Mouse (Mus musculus): ENCODE data around the gene Ptp4a2. TPM values are rescaled to one million over a fixed set of nuclear protein-coding genes. Genes with fewer than 3 reads are reported as not detected.

The Ptp4a2 gene
- polyA plus RNA-seq, 1 experiment from 2014 or later, result 214 TPM

DNA sequence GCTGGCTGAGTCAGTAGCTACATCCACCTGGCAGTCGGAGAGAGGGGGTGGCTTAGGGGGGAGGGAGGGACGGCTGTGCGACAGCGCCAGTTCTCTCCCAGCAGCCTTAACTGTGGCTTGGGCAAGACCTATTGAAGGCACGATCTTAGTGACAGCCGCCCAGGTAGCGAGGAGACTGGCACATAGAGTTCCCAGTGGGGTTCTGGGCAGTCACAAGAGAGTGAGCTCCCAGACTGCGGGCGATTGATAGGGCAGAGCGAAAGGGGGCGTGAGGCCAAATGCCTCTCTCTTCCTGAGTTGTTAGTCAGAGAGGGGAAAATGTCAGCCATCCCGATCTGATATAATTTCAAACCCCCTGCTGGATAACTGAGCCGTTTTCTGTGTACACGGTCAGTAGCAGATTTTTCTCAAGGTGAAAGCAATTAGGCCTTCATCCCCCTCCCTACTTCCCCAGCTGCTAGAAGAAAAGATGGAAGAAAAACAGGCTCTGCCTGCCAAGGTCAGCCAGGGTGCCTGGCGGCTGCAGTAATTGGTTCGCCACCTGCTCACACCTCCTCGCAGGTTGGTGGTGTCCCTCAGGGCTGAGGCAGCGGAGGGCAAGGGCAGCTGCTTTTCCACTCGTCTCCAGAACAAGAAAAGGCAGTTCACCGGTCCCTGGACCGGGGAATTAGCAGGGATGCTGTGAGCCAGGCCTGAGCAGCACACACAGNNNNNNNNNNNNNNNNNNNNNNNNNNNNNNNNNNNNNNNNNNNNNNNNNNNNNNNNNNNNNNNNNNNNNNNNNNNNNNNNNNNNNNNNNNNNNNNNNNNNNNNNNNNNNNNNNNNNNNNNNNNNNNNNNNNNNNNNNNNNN, 39.1 kb upstream of the Ptp4a2 start:
- no peaks in the 10 kb centered on the region for H3K9me3 ChIP-seq (replicated peaks; ENCODE audit: control insufficient read depth, low read length)
- peak; percentile 58 for DNase-seq (ENCODE audit: low spot score)
- H3K4me3 ChIP-seq (ENCODE audit: low read depth, low read length), result no peak overlapping the region
- peaks cover 15% of the 10 kb centered on the region for H3K4me1 ChIP-seq (ENCODE audit: control insufficient read depth, insufficient read depth, low read length)
- no peaks in the 10 kb centered on the region for H3K27me3 ChIP-seq (replicated peaks; ENCODE audit: control insufficient read depth, insufficient read depth, low read length)
- 4% methylated on average over 21 of the region's 21 CpGs for WGBS
- no peaks in the 10 kb centered on the region for H3K36me3 ChIP-seq (ENCODE audit: control insufficient read depth, insufficient read depth, low read length)
- peak overlapping the region; percentile 21; the same call in 1 of the 2 replicates for H3K9ac ChIP-seq (ENCODE audit: low read length)
- peak overlapping the region; percentile 35 for H3K4me2 ChIP-seq (ENCODE audit: low read length)
- peak; percentile 65 for ATAC-seq
- peak overlapping the region; percentile 17; the same call in 1 of the 2 replicates for H3K27ac ChIP-seq (ENCODE audit: low read depth, low read length)

DNA sequence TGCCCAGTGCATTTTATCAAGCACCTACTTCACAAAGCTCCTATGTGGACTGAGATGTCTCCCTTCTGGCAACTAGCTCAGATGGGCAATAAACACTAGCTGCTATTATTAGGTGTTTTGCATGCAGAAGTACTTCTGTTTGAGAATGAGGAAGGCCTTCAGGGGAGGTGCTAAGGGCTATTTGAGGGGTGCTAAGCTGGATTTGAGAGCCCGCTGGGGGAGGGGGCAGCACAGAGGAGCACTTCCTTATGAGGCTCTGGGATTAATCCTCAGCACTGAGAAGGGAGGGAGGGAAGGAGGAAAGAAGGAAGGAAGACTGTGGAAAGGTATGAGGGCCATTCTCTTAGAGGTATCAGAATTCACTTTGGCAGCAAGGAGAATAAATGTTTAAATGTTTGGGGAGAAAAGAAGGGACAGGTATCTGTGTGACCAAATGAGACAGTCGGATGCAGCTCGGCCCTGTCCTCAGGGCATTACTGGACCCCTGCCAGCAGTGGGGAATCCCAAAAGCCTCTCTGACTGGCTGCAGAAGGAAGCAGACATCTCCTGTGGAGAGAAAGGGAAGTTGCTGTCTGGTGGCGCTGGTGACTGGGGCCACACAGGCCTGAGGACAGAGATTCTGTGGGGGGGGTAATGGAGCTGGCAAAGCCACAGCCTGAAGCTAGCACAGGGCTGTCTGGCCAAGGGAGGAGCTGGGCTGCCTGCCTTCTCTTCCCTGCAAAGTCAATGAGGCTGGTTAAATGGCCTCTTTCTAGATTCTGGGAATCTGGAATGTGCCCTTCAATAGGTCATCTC, 28.9 kb upstream of the Ptp4a2 start:
- Histone ChIP-seq H3K4me1 (ENCODE audit: control insufficient read depth, insufficient read depth, low read length) (0 out of 2 replicates have a peak, but pooled peaks cover 8% of the 10 kb centered on the region), H3K27ac (ENCODE audit: low read depth, low read length) (no peak overlapping the region; the same call in 1 of the 2 replicates), H3K9ac (ENCODE audit: low read length) (no peak overlapping the region; the same call in 1 of the 2 replicates), H3K4me3 (ENCODE audit: low read depth, low read length) (no peak overlapping the region), H3K4me2 (ENCODE audit: low read length) (no peak overlapping the region), H3K36me3 (ENCODE audit: control insufficient read depth, insufficient read depth, low read length) (no peaks in the 10 kb centered on the region), H3K27me3 (replicated peaks; ENCODE audit: control insufficient read depth, insufficient read depth, low read length) (no peaks in the 10 kb centered on the region), H3K9me3 (replicated peaks; ENCODE audit: control insufficient read depth, low read length) (no peaks in the 10 kb centered on the region)
- peak; percentile 40 for DNase-seq (ENCODE audit: low spot score)
- no peak for ATAC-seq
- 13% methylated on average over 4 of the region's 4 CpGs for WGBS

- no peak overlapping the region for H3K4me3 ChIP-seq (ENCODE audit: low read depth, low read length)
- ATAC-seq (peak; percentile 67; the same call in 1 of the 2 replicates), DNase-seq (ENCODE audit: low spot score) (peak; percentile 65)
- no peak overlapping the region for H3K4me2 ChIP-seq (ENCODE audit: low read length)
- H3K9ac ChIP-seq (ENCODE audit: low read length), result no peak overlapping the region
- H3K27ac ChIP-seq (ENCODE audit: low read depth, low read length), result no peak overlapping the region
- no peaks in the 10 kb centered on the region for H3K27me3 ChIP-seq (replicated peaks; ENCODE audit: control insufficient read depth, insufficient read depth, low read length)
- H3K36me3 ChIP-seq (ENCODE audit: control insufficient read depth, insufficient read depth, low read length), result no peaks in the 10 kb centered on the region
- H3K4me1 ChIP-seq (ENCODE audit: control insufficient read depth, insufficient read depth, low read length), result 0 out of 2 replicates have a peak, but pooled peaks cover 8% of the 10 kb centered on the region
- no peaks in the 10 kb centered on the region for H3K9me3 ChIP-seq (replicated peaks; ENCODE audit: control insufficient read depth, low read length)
- 39% methylated on average over 3 of the region's 3 CpGs for WGBS
These were observed 28.1 kb upstream of the Ptp4a2 start for GRCm38 (mm10) chr4:129782857-129783331.

DNA sequence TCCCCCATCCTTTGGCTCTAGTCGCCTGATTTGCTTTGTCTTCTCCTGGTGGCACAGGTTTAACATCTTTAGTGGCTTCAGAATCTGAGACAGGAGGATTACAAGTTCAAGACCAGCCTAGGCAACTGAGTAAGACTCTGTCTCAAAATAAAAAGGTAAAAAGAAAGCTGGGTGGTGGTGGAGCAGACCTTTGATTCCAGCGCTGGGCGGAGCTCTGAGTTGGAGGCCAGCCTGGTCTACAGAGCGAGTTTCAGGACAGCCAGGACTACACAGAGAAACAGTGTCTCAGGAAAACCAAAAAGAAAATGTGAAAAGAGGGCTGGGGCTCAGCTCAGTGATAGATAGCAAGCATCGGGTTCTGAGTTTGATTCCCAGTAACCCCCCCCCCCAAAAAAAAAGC, 27.5 kb upstream of the Ptp4a2 start:
- Histone ChIP-seq H3K27ac (ENCODE audit: low read depth, low read length) (no peak overlapping the region), H3K36me3 (ENCODE audit: control insufficient read depth, insufficient read depth, low read length) (no peaks in the 10 kb centered on the region), H3K9ac (ENCODE audit: low read length) (no peak overlapping the region), H3K27me3 (replicated peaks; ENCODE audit: control insufficient read depth, insufficient read depth, low read length) (no peaks in the 10 kb centered on the region), H3K4me2 (ENCODE audit: low read length) (no peak overlapping the region), H3K4me1 (ENCODE audit: control insufficient read depth, insufficient read depth, low read length) (0 out of 2 replicates have a peak, but pooled peaks cover 8% of the 10 kb centered on the region), H3K4me3 (ENCODE audit: low read depth, low read length) (no peak overlapping the region), H3K9me3 (replicated peaks; ENCODE audit: control insufficient read depth, low read length) (no peaks in the 10 kb centered on the region)
- DNase-seq (ENCODE audit: low spot score) (no peak), ATAC-seq (no peak)
- 79% methylated on average over 5 of the region's 5 CpGs for WGBS

GRCm38 (mm10) chr4:129785178-129785577, 25.8 kb upstream of the Ptp4a2 start:
- Histone ChIP-seq H3K4me3 (ENCODE audit: low read depth, low read length) (no peak overlapping the region), H3K4me2 (ENCODE audit: low read length) (no peak overlapping the region), H3K9ac (ENCODE audit: low read length) (no peak overlapping the region), H3K36me3 (ENCODE audit: control insufficient read depth, insufficient read depth, low read length) (no peaks in the 10 kb centered on the region), H3K27me3 (replicated peaks; ENCODE audit: control insufficient read depth, insufficient read depth, low read length) (no peaks in the 10 kb centered on the region), H3K9me3 (replicated peaks; ENCODE audit: control insufficient read depth, low read length) (no peaks in the 10 kb centered on the region), H3K27ac (ENCODE audit: low read depth, low read length) (no peak overlapping the region), H3K4me1 (ENCODE audit: control insufficient read depth, insufficient read depth, low read length) (0 out of 2 replicates have a peak, but pooled peaks cover 8% of the 10 kb centered on the region)
- 2% methylated on average over 4 of the region's 4 CpGs for WGBS
- DNase-seq (ENCODE audit: low spot score) (peak; percentile 95), ATAC-seq (no peak)

DNA sequence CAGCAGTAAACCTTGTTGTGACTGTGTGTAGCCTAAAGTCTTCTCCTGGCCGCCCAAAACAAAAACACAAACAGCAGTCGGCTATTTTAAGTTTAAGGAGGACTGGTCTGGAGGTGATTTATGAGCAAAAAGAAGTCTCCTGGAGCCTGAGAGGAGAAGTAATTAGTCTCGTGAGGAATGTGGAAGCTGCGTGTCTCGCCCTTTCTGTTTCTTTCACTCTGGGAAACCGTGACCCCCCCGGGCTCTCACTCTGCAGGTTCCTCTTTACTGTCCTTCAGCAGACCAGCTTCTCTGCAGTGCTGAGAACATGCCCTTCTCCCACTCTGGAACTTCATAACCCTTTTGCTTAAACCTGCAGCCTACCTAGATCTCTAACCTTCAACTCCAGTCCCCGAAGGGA, 22.3 kb upstream of the Ptp4a2 start:
- DNase-seq (ENCODE audit: low spot score) (no peak), ATAC-seq (no peak)
- no peak overlapping the region for H3K27ac ChIP-seq (ENCODE audit: low read depth, low read length)
- H3K9ac ChIP-seq (ENCODE audit: low read length), result no peak overlapping the region
- 78% methylated on average over 8 of the region's 8 CpGs for WGBS
- H3K9me3 ChIP-seq (replicated peaks; ENCODE audit: control insufficient read depth, low read length), result no peaks in the 10 kb centered on the region
- peaks cover 7% of the 10 kb centered on the region; the same call in 1 of the 2 replicates for H3K4me1 ChIP-seq (ENCODE audit: control insufficient read depth, insufficient read depth, low read length)
- H3K4me3 ChIP-seq (ENCODE audit: low read depth, low read length), result no peak overlapping the region
- H3K4me2 ChIP-seq (ENCODE audit: low read length), result no peak overlapping the region
- no peaks in the 10 kb centered on the region for H3K36me3 ChIP-seq (ENCODE audit: control insufficient read depth, insufficient read depth, low read length)
- H3K27me3 ChIP-seq (replicated peaks; ENCODE audit: control insufficient read depth, insufficient read depth, low read length), result no peaks in the 10 kb centered on the region

GRCm38 (mm10) chr4:129789635-129790034, 21.4 kb upstream of the Ptp4a2 start:
- Histone ChIP-seq H3K4me3 (ENCODE audit: low read depth, low read length) (no peak overlapping the region), H3K9ac (ENCODE audit: low read length) (no peak overlapping the region), H3K36me3 (ENCODE audit: control insufficient read depth, insufficient read depth, low read length) (no peaks in the 10 kb centered on the region), H3K4me1 (ENCODE audit: control insufficient read depth, insufficient read depth, low read length) (peaks cover 8% of the 10 kb centered on the region), H3K27ac (ENCODE audit: low read depth, low read length) (no peak overlapping the region), H3K9me3 (replicated peaks; ENCODE audit: control insufficient read depth, low read length) (no peaks in the 10 kb centered on the region), H3K4me2 (ENCODE audit: low read length) (no peak overlapping the region), H3K27me3 (replicated peaks; ENCODE audit: control insufficient read depth, insufficient read depth, low read length) (no peaks in the 10 kb centered on the region)
- ATAC-seq (no peak), DNase-seq (ENCODE audit: low spot score) (no peak)
- WGBS, result 92% methylated on average over 2 of the region's 2 CpGs

DNA sequence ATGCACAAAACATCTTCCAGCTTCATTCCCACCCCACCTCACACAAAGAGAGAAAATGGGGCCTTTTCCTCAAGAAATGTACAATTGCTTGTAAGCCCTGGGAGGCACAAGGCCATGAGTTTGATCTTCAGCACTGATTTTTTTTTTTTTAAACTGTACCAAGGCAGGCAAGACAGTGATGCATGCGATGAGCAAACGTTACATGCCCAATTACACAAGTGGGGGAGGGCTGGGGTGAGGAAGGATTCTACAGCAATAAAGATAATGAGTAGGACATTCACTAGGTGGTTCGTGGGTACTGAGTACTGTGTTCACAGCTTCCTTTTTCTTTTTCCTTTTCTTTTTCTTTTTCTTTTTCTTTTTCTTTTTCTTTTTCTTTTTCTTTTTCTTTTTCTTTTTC, 20.5 kb upstream of the Ptp4a2 start:
- Histone ChIP-seq H3K4me1 (ENCODE audit: control insufficient read depth, insufficient read depth, low read length) (peaks cover 13% of the 10 kb centered on the region), H3K4me3 (ENCODE audit: low read depth, low read length) (no peak overlapping the region), H3K9me3 (replicated peaks; ENCODE audit: control insufficient read depth, low read length) (no peaks in the 10 kb centered on the region), H3K36me3 (ENCODE audit: control insufficient read depth, insufficient read depth, low read length) (no peaks in the 10 kb centered on the region), H3K27me3 (replicated peaks; ENCODE audit: control insufficient read depth, insufficient read depth, low read length) (no peaks in the 10 kb centered on the region), H3K9ac (ENCODE audit: low read length) (no peak overlapping the region), H3K4me2 (ENCODE audit: low read length) (no peak overlapping the region), H3K27ac (ENCODE audit: low read depth, low read length) (no peak overlapping the region)
- ATAC-seq, result no peak
- DNase-seq (ENCODE audit: low spot score), result no peak
- 59% methylated on average over 3 of the region's 3 CpGs for WGBS

Measured in forebrain, embryonic 14.5 days (tissue).